Mouse (Mus musculus) MEL (cell line): ENCODE data around the gene Slc30a10. TPM values are rescaled to one million over a fixed set of nuclear protein-coding genes. Genes with fewer than 3 reads are reported as not detected.

Experiments used
- DNase-seq: peaks from one replicate; pipeline ENCODE4 v3.0.0; 2011; ENCODE audit warnings: low read depth, low spot score
- H3K27ac ChIP-seq: 2 replicates; pipeline ENCODE4 v1.5.1; 2012; ENCODE audit warnings: low read depth, mild to moderate bottlenecking, control low read depth, low read length, moderate library complexity; ENCODE audit not compliant: control insufficient read depth
- H3K27me3 ChIP-seq, 2 experiments: fragments of 150-350 bp in 1 of 2; sonication (generic) in 1 of 2; 2 replicates each; pipeline ENCODE4 v1.6.1; 2012; ENCODE audit warnings: low read length in 2 of 2, mild to moderate bottlenecking in 2 of 2, improper control_type of control experiment in 1 of 2, moderate library complexity in 1 of 2; ENCODE audit not compliant: insufficient read depth in 2 of 2, control insufficient read depth in 1 of 2
- H3K36me3 ChIP-seq, 2 experiments: 2 replicates each; pipeline ENCODE4 v1.6.1; 2012 to 2014; ENCODE audit warnings: low read length in 2 of 2, improper control_type of control experiment in 1 of 2, inconsistent platforms in 1 of 2, mild to moderate bottlenecking in 1 of 2; ENCODE audit not compliant: insufficient read depth in 2 of 2, control insufficient read depth in 1 of 2
- H3K4me1 ChIP-seq, 2 experiments: fragments of 150-350 bp in 1 of 2; sonication (generic) in 1 of 2; 2 replicates each; pipeline ENCODE4 v1.6.1; 2012; ENCODE audit warnings: low read length in 2 of 2, improper control_type of control experiment in 1 of 2, mild to moderate bottlenecking in 1 of 2; ENCODE audit not compliant: insufficient read depth in 2 of 2, control insufficient read depth in 1 of 2
- H3K4me3 ChIP-seq, 2 experiments: fragments of 150-350 bp in 1 of 2; sonication (generic) in 1 of 2; 2 replicates each; pipeline ENCODE4 v1.5.1; 2012; ENCODE audit warnings: low read depth in 2 of 2, low read length in 2 of 2, mild to moderate bottlenecking in 2 of 2, moderate library complexity in 2 of 2, control low read depth in 1 of 2, improper control_type of control experiment in 1 of 2; ENCODE audit not compliant: control insufficient read depth in 1 of 2, insufficient read depth in 1 of 2
- H3K79me2 ChIP-seq: 2 replicates; pipeline ENCODE4 v1.6.1; 2012; ENCODE audit warnings: mild to moderate bottlenecking, low read length, moderate library complexity; ENCODE audit not compliant: control insufficient read depth, poor library complexity, insufficient read depth
- H3K9ac ChIP-seq: 2 replicates; pipeline ENCODE4 v1.6.1; 2012; ENCODE audit warnings: low read depth, mild to moderate bottlenecking, control low read depth, low read length, moderate library complexity; ENCODE audit not compliant: control insufficient read depth, poor library complexity, severe bottlenecking
- H3K9me3 ChIP-seq: fragments of 150-350 bp; sonication (generic); replicated peaks from 2 replicates; pipeline ENCODE4 v1.6.1; 2012; ENCODE audit warnings: mild to moderate bottlenecking, low read length, improper control_type of control experiment, moderate library complexity; ENCODE audit not compliant: insufficient read depth
- BHLHE40 ChIP-seq: IDR thresholded peaks from 2 replicates; pipeline ENCODE4 v1.6.1; 2012; ENCODE audit warnings: low read depth, mild to moderate bottlenecking, inconsistent platforms, low read length, improper control_type of control experiment, borderline replicate concordance
- CTCF ChIP-seq, 3 experiments: IDR thresholded peaks in 2 of 3; conservative IDR thresholded peaks in 1 of 3; 2 replicates each; pipeline ENCODE4 v1.5.1; 2011 to 2012; ENCODE audit warnings: low read length in 3 of 3, low read depth in 2 of 3, mild to moderate bottlenecking in 2 of 3, improper control_type of control experiment in 1 of 3, inconsistent platforms in 1 of 3, mixed read lengths in 1 of 3, moderate library complexity in 1 of 3; ENCODE audit not compliant: control insufficient read depth in 1 of 3, insufficient read depth in 1 of 3, poor library complexity in 1 of 3, severe bottlenecking in 1 of 3
- EP300 ChIP-seq, 2 experiments: IDR thresholded peaks; 2 replicates each; pipeline ENCODE4 v1.6.1; 2011; ENCODE audit warnings: improper control_type of control experiment in 2 of 2, low read length in 2 of 2, low read depth in 1 of 2, mild to moderate bottlenecking in 1 of 2
- MAX ChIP-seq: IDR thresholded peaks from 2 replicates; pipeline ENCODE4 v1.6.1; 2011; ENCODE audit warnings: low read length, improper control_type of control experiment
- MAZ ChIP-seq: IDR thresholded peaks from 2 replicates; pipeline ENCODE4 v1.6.1; 2012; ENCODE audit warnings: low read depth, mild to moderate bottlenecking, inconsistent platforms, low read length, improper control_type of control experiment
- MXI1 ChIP-seq: IDR thresholded peaks from 2 replicates; pipeline ENCODE4 v1.6.1; 2011; ENCODE audit warnings: mild to moderate bottlenecking, low read depth, low read length, improper control_type of control experiment
- MYC ChIP-seq: IDR thresholded peaks from 2 replicates; pipeline ENCODE4 v1.6.1; 2011; ENCODE audit warnings: low read depth, mild to moderate bottlenecking, low read length, improper control_type of control experiment, moderate library complexity
- NELFE ChIP-seq: IDR thresholded peaks from 2 replicates; pipeline ENCODE4 v1.6.1; 2011; ENCODE audit warnings: low read depth, low read length, improper control_type of control experiment
- POLR2AphosphoS5 ChIP-seq: IDR thresholded peaks from 2 replicates; pipeline ENCODE4 v1.6.1; 2012; ENCODE audit warnings: low read depth, borderline replicate concordance, mild to moderate bottlenecking, inconsistent platforms, low read length, moderate library complexity, mixed read lengths
- RAD21 ChIP-seq: IDR thresholded peaks from 2 replicates; pipeline ENCODE4 v1.6.1; 2011; ENCODE audit warnings: mild to moderate bottlenecking, low read depth, low read length, improper control_type of control experiment
- RCOR1 ChIP-seq: IDR thresholded peaks from 2 replicates; pipeline ENCODE4 v1.6.1; 2012; ENCODE audit warnings: low read depth, mild to moderate bottlenecking, inconsistent platforms, low read length, improper control_type of control experiment
- SIN3A ChIP-seq: IDR thresholded peaks from 2 replicates; pipeline ENCODE4 v1.6.1; 2012; ENCODE audit warnings: low read length, improper control_type of control experiment, inconsistent platforms
- TAL1 ChIP-seq: IDR thresholded peaks from 2 replicates; pipeline ENCODE4 v1.6.1; 2012; ENCODE audit warnings: mild to moderate bottlenecking, inconsistent platforms, low read length, moderate library complexity, mixed read lengths
- TCF12 ChIP-seq: IDR thresholded peaks from 2 replicates; pipeline ENCODE4 v1.6.1; 2014; ENCODE audit warnings: low read depth, mild to moderate bottlenecking, inconsistent platforms, low read length, improper control_type of control experiment, moderate library complexity
- polyA plus RNA-seq, 2 experiments: library from polyadenylated mRNA; stranded (reverse) in 1 of 2; unstranded in 1 of 2; fragments of >175 nt in 1 of 2; fragments of >200 nt in 1 of 2; gene quantifications; 2 replicates each; pipeline versions ENCODE4 v1.2.1 to v1.2.4; 2012; ENCODE audit warnings: low replicate concordance in 2 of 2, low read depth in 1 of 2; ENCODE audit not compliant: insufficient read length in 2 of 2, insufficient read depth in 1 of 2, missing spikeins in 1 of 2
- total RNA-seq: library from RNA; depleted of rRNA; stranded (reverse); fragments of 300-350 nt; gene quantifications from 2 replicates; pipeline ENCODE4 v1.2.3, GENCODE M21; 2012

Slc30a10 gene
- total and polyA plus RNA-seq, 3 experiments: 2.1 to 7.9 TPM; not detected in 1

DNA sequence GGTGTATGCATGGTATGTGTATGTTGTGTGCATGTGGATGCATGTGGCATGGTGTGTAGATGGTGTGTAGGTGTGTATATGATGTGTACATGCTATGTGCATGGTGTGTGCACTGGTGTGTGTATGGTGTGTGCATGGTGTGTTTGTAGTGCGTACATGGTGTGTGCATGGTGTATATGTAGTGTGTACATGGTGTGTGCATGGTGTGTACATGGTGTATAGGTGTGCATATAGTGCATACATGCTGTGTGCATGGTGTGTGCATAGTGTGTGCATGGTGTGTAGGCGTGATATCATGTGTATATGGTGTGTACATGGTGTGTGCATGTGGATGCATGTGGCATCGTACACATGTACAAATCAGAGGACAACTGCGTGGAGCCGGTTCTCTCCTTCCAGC is 56.7 kb downstream of the Slc30a10 start:
- TF ChIP-seq POLR2AphosphoS5 (peak; percentile 94), CTCF (IDR thresholded peaks at IDR 0.05 in 2 of 3, conservative IDR thresholded peaks at IDR 0.05 in 1 of 3; ENCODE audit: control insufficient read depth in 1 of 3, insufficient read depth in 1 of 3, low read depth in 2 of 3, low read length in 3 of 3, poor library complexity in 1 of 3, severe bottlenecking in 1 of 3) (no peak)
- no peak for DNase-seq
- no peak overlapping the region for H3K9ac ChIP-seq
- H3K27me3 ChIP-seq: no peaks in the 10 kb centered on the region
- no peak overlapping the region for H3K27ac ChIP-seq
- H3K36me3 ChIP-seq: peaks cover 0 to 6% of the 10 kb centered on the region in 2 experiments; a peak in 2 of 4 replicates
- H3K9me3 ChIP-seq: no peaks in the 10 kb centered on the region
- peaks cover 0 to 14% of the 10 kb centered on the region in 2 experiments; a peak in 3 of 4 replicates for H3K4me1 ChIP-seq
- no peak overlapping the region for H3K4me3 ChIP-seq
- H3K79me2 ChIP-seq: no peaks in the 10 kb centered on the region

DNA sequence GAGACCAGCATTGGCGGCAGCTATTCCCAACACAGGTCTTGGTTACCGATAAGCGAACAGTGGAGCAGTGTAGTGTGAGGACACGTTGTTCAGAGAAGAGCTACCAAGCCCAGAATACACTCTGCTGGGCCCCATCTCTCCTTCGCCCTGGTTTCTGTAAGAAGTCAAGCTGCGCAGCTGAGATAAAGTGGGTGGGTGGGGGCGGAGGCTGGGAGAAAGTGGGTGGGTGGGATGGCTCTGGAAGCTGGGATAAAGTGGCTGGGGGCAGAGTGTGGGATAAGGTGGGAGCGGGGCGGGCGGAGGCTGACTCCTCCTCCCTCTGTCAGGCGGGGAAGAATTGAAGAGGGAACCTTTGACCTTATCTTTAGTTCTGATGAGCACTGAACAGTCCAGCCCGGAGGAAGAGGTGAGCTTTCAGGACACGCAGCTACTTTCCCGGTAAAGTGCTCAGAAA is 60.9 kb downstream of the Slc30a10 start:
- H3K4me1 ChIP-seq: peaks cover 0 to 15% of the 10 kb centered on the region in 2 experiments; a peak in 3 of 4 replicates
- peak overlapping the region; percentile 43 to 52 for H3K4me3 ChIP-seq
- TF ChIP-seq RCOR1: no peak
- peak; percentile 7 to 62; a peak in 3 of 4 replicates for TF ChIP-seq EP300 (IDR thresholded peaks at IDR 0.05; ENCODE audit: low read depth in 1 of 2, low read length in 2 of 2)
- peak; percentile 57; the same call in 1 of the 2 replicates for TF ChIP-seq MXI1
- no peak for TF ChIP-seq MAX
- TF ChIP-seq TAL1: peak; percentile 69
- peak; percentile 42 for TF ChIP-seq SIN3A
- peak; percentile 62; the same call in 1 of the 2 replicates for TF ChIP-seq TCF12
- TF ChIP-seq MYC: 0 out of 2 replicates have a peak, but pooled peaks have one; percentile 21
- H3K36me3 ChIP-seq: peaks cover 0 to 6% of the 10 kb centered on the region in 2 experiments; a peak in 2 of 4 replicates
- no peaks in the 10 kb centered on the region for H3K9me3 ChIP-seq
- H3K79me2 ChIP-seq: no peaks in the 10 kb centered on the region
- DNase-seq: peak; percentile 78
- peak overlapping the region; percentile 53 for H3K9ac ChIP-seq
- H3K27me3 ChIP-seq: no peaks in the 10 kb centered on the region
- peak overlapping the region; percentile 56; the same call in 1 of the 2 replicates for H3K27ac ChIP-seq

DNA sequence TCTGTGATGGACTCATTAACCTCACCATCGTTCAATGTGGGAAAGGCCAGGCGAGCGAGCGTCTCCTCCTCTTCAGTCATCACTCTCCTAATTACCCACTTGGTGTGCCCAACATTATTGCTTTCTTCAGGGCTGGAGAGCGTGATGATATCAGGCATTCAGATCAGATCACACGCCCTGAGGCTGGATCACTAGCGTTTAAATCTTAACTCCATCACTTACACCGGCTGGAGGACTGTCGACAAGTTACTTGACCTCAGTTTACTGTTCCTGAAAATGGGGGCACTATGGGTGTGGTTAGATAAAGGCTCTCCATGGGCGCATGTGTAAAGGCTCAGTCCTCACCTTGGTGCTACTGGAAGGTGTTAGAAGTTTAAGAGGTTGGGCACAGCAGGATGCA is 61.4 kb downstream of the Slc30a10 start:
- Histone ChIP-seq H3K9ac (peak overlapping the region; percentile 4; the same call in 1 of the 2 replicates), H3K36me3 (peaks cover 0 to 6% of the 10 kb centered on the region in 2 experiments; a peak in 2 of 4 replicates), H3K79me2 (no peaks in the 10 kb centered on the region), H3K27ac (peak overlapping the region; percentile 5; the same call in 1 of the 2 replicates), H3K27me3 (no peaks in the 10 kb centered on the region), H3K4me1 (peaks cover 0 to 15% of the 10 kb centered on the region in 2 experiments; a peak in 3 of 4 replicates), H3K4me3 (peak overlapping the region; percentile 43 to 52; a peak in 2 of 4 replicates), H3K9me3 (no peaks in the 10 kb centered on the region)
- no peak for DNase-seq
- TF ChIP-seq EP300 (IDR thresholded peaks at IDR 0.05; ENCODE audit: low read depth in 1 of 2, low read length in 2 of 2): no peak
- no peak for TF ChIP-seq BHLHE40
- no peak for TF ChIP-seq MYC
- no peak for TF ChIP-seq RAD21
- no peak for TF ChIP-seq MAZ
- TF ChIP-seq NELFE: no peak
